24 mouse cellular contexts compared by ENCODE assay signal in genomic region chr10:44362846-44363245, GRCm38 (mm10).
DNase-seq lines count a peak whose midpoint lies in the region; ATAC-seq and TF ChIP-seq lines count a peak whose summit lies in the region.
"Had no signal": no experiment of that assay in that cellular context is flagged by ENCODE, and none has a peak within 500 bp of the region (broad histone marks: within the 10 kb centered on the region; RNA-seq: fewer than 3 reads in every experiment).

No protein-coding gene starts in this region.

- TF ChIP-seq EP300 in CH12.LX (IDR thresholded peaks at IDR 0.05; ENCODE audit: low read length) = no peak

- peak overlapping the region; percentile 71 for H3K4me2 ChIP-seq in CH12.LX (ENCODE audit: insufficient read depth, low read depth, poor library complexity, severe bottlenecking)
- no peak overlapping the region for H3K4me2 ChIP-seq in forebrain, embryonic 11.5 days (ENCODE audit: low read depth, low read length, severe bottlenecking)
- H3K4me2 ChIP-seq: heart, embryonic 12.5 days; limb, embryonic 13.5 days; liver, embryonic 12.5 days; midbrain, embryonic 12.5 days; stomach, embryonic 15.5 days had no signal

- H3K4me3 ChIP-seq in CH12.LX (replicated peaks in 1 of 3; ENCODE audit: low read depth in 2 of 3, low read length in 2 of 3, poor library complexity in 1 of 3) = no peak overlapping the region
- no peak overlapping the region for H3K4me3 ChIP-seq in forebrain, embryonic 11.5 days (ENCODE audit: low read depth, low read length)
- H3K4me3 ChIP-seq: heart, embryonic 12.5 days; limb, embryonic 13.5 days; liver, embryonic 12.5 days; midbrain, embryonic 12.5 days; stomach, embryonic 15.5 days had no signal

- TF ChIP-seq RAD21 in CH12.LX (IDR thresholded peaks at IDR 0.05; ENCODE audit: low read depth, low read length) = no peak

- dilution Hi-C loops in CH12.LX (cut with MboI; ENCODE audit: extremely low pct_ligation_motif_present, extremely low pct_unique_long_range_greater_than_20kb, low sequenced_read_pairs) = no loop called here

- DNase-seq in frontal cortex, postnatal 36 days (ENCODE audit: low spot score in 2 of 2) = no peak
- no peak for DNase-seq in CH12.LX (ENCODE audit: extremely low read depth)
- peak; percentile 43 to 54 for DNase-seq in cerebellum, adult 18-20 months
- DNase-seq in cerebellum, postnatal 14 days = peak; percentile 46 to 67
- DNase-seq in forebrain, embryonic 11.5 days (ENCODE audit: low spot score) = no peak
- DNase-seq in left cerebral cortex, postnatal 10 days (ENCODE audit: extremely low spot score in 1 of 2, low spot score in 2 of 2) = no peak
- no peak for DNase-seq in kidney, postnatal 14 days
- DNase-seq: adrenal gland, adult 2 months; gastrocnemius, postnatal 25 days; heart, adult 18-20 months; heart, postnatal 10 days; lung, adult 18-20 months; lung, postnatal 10 days; thymus, postnatal 25 days had no signal

- H3K36me3 ChIP-seq in CH12.LX (replicated peaks in 1 of 2; ENCODE audit: control insufficient read depth in 1 of 2, insufficient read depth in 1 of 2, low read length in 1 of 2) = peaks cover 0 to 23% of the 10 kb centered on the region in 2 experiments
- no peaks in the 10 kb centered on the region for H3K36me3 ChIP-seq in forebrain, embryonic 11.5 days (ENCODE audit: control insufficient read depth, insufficient read depth, low read length)
- H3K36me3 ChIP-seq: heart, embryonic 12.5 days; limb, embryonic 13.5 days; midbrain, embryonic 12.5 days; stomach, embryonic 15.5 days had no signal

- ATAC-seq in frontal cortex, adult (ENCODE audit: low TSS enrichment) = peak; percentile 82
- no peak for ATAC-seq in forebrain, embryonic 11.5 days (replicated peaks; ENCODE audit: low FRiP score)
- ATAC-seq: CD4-positive, CD25-positive, alpha-beta regulatory T cell, adult 4 months; forebrain, embryonic 16.5 days; hindbrain, postnatal 0 days; intestine, postnatal 0 days; liver, embryonic 12.5 days had no signal

- intact Hi-C loops in left cerebral cortex, postnatal 10 days (cut with DNase I) = no loop called here

- in situ Hi-C loops in CH12.LX (cut with MboI; ENCODE audit: low pct_ligation_motif_present, low pct_unique_long_range_greater_than_20kb, low sequenced_read_pairs) = no loop called here

- TF ChIP-seq CTCF in CH12.LX (conservative IDR thresholded peaks at IDR 0.05 in 1 of 2, IDR thresholded peaks at IDR 0.05 in 1 of 2; ENCODE audit: low read depth in 2 of 2, low read length in 2 of 2) = no peak

- peak overlapping the region; percentile 69 for H3K27ac ChIP-seq in CH12.LX (ENCODE audit: insufficient read depth, low read depth)
- no peak overlapping the region for H3K27ac ChIP-seq in forebrain, embryonic 11.5 days (ENCODE audit: low read depth, low read length)
- H3K27ac ChIP-seq: hindbrain, postnatal 0 days; limb, embryonic 13.5 days; liver, embryonic 12.5 days; midbrain, embryonic 12.5 days; stomach, embryonic 15.5 days had no signal

- peak overlapping the region; percentile 15 for H3K9ac ChIP-seq in CH12.LX (ENCODE audit: insufficient read depth, low read depth)
- no peak overlapping the region for H3K9ac ChIP-seq in forebrain, embryonic 11.5 days (ENCODE audit: low read length)
- H3K9ac ChIP-seq: heart, embryonic 12.5 days; limb, embryonic 13.5 days; liver, embryonic 12.5 days; midbrain, embryonic 12.5 days; stomach, embryonic 15.5 days had no signal

- no peak for TF ChIP-seq POLR2A in CH12.LX (IDR thresholded peaks at IDR 0.05; ENCODE audit: low read depth, low read length)

- peaks cover 29 to 65% of the 10 kb centered on the region in 2 experiments for H3K4me1 ChIP-seq in CH12.LX (ENCODE audit: control insufficient read depth in 1 of 2, insufficient read depth in 2 of 2)
- no peaks in the 10 kb centered on the region for H3K4me1 ChIP-seq in forebrain, embryonic 11.5 days (replicated peaks; ENCODE audit: control insufficient read depth, insufficient read depth, low read length)
- H3K4me1 ChIP-seq: limb, embryonic 13.5 days; midbrain, embryonic 12.5 days; stomach, embryonic 15.5 days had no signal

- no peaks in the 10 kb centered on the region for H3K9me3 ChIP-seq in CH12.LX (replicated peaks; ENCODE audit: low read length)
- no peaks in the 10 kb centered on the region for H3K9me3 ChIP-seq in forebrain, embryonic 11.5 days (ENCODE audit: control insufficient read depth, low read length)
- H3K9me3 ChIP-seq: heart, embryonic 12.5 days; limb, embryonic 13.5 days; liver, embryonic 12.5 days; midbrain, embryonic 12.5 days; stomach, embryonic 15.5 days had no signal

- H3K27me3 ChIP-seq in CH12.LX (replicated peaks) = no peaks in the 10 kb centered on the region
- H3K27me3 ChIP-seq in forebrain, embryonic 11.5 days (ENCODE audit: control insufficient read depth, insufficient read depth, low read length) = no peaks in the 10 kb centered on the region
- H3K27me3 ChIP-seq: heart, embryonic 12.5 days; limb, embryonic 13.5 days; liver, embryonic 12.5 days; midbrain, embryonic 12.5 days; stomach, embryonic 15.5 days had no signal

- 90% methylated on average over 9 of the region's 9 CpGs for WGBS in forebrain, embryonic 11.5 days

- H3K79me2 ChIP-seq in CH12.LX (replicated peaks; ENCODE audit: control insufficient read depth, extremely low read depth, insufficient read depth, poor library complexity, severe bottlenecking) = no peaks in the 10 kb centered on the region; the same call in 1 of the 2 replicates

TF ChIP-seq in CH12.LX, 34 proteins besides CTCF, POLR2A, EP300 and RAD21:
- peak; percentile 1; the same call in 1 of the 2 replicates for TF ChIP-seq IRF4 (IDR thresholded peaks at IDR 0.05; ENCODE audit: low read depth, low read length)
- TF ChIP-seq SIN3A (IDR thresholded peaks at IDR 0.05; ENCODE audit: low read length) = no peak
- no peak for TF ChIP-seq MAX (IDR thresholded peaks at IDR 0.05; ENCODE audit: low read length)
- no peak for TF ChIP-seq BHLHE40 (IDR thresholded peaks at IDR 0.05; ENCODE audit: low read depth, low read length)
- TF ChIP-seq NRF1 (IDR thresholded peaks at IDR 0.05; ENCODE audit: low read depth, low read length) = no peak
- no peak for TF ChIP-seq GABPA (IDR thresholded peaks at IDR 0.05; ENCODE audit: insufficient replicate concordance, low read depth, low read length)
- TF ChIP-seq MYC (IDR thresholded peaks at IDR 0.05; ENCODE audit: low read depth, low read length) = no peak
- TF ChIP-seq TCF12 (IDR thresholded peaks at IDR 0.05; ENCODE audit: low read depth, low read length) = peak; percentile 43; the same call in 1 of the 2 replicates
- no peak for TF ChIP-seq MAFK (IDR thresholded peaks at IDR 0.05; ENCODE audit: insufficient replicate concordance, low read length)
- no peak for TF ChIP-seq ETS1 (conservative IDR thresholded peaks at IDR 0.05; ENCODE audit: low read depth, low read length)
- TF ChIP-seq KAT2A (IDR thresholded peaks at IDR 0.05; ENCODE audit: insufficient replicate concordance, low read length) = no peak
- TF ChIP-seq MEF2A (IDR thresholded peaks at IDR 0.05; ENCODE audit: borderline replicate concordance, low read depth, low read length) = no peak; the same call in 1 of the 2 replicates
- TF ChIP-seq POLR2AphosphoS2 (IDR thresholded peaks at IDR 0.05; ENCODE audit: low read depth, low read length) = no peak
- TF ChIP-seq JUN (IDR thresholded peaks at IDR 0.05; ENCODE audit: insufficient read depth, low read depth, low read length) = no peak
TF ChIP-seq in CH12.LX: peak in this region for 2.

Comparison
In these comparisons a context has a peak if more than half of its experiments do, and no peak if none do; other contexts are left out.
1. DNase-seq: peak in cerebellum, adult 18-20 months (2 of 2) and cerebellum, postnatal 14 days (2 of 2); none in frontal cortex, postnatal 36 days (0 of 2), CH12.LX (single experiment), forebrain, embryonic 11.5 days (single experiment), left cerebral cortex, postnatal 10 days (0 of 2) and kidney, postnatal 14 days (single experiment).